Mouse (Mus musculus) embryonic facial prominence, embryonic 14.5 days (tissue): ENCODE measurements around the gene Camta1. TPM values are rescaled to one million over a fixed set of nuclear protein-coding genes. Genes with fewer than 3 reads are reported as not detected.

Experiments used
- ATAC-seq: fragments of 200-750 bp; cut with Nextera tagmentation; 2 replicates; pipeline ENCODE4 v1.8.0; 2017; ENCODE audit warnings: low read depth, moderate number of reproducible peaks, moderate TSS enrichment
- DNase-seq: peaks from one replicate; pipeline ENCODE4 v3.0.0-alpha.2; 2015; ENCODE audit warnings: low spot score
- H3K27ac ChIP-seq: fragments of 300-500 bp; sonication (generic); replicated peaks from 2 replicates; pipeline ENCODE4 v1.5.1; 2014; ENCODE audit warnings: low read depth, mild to moderate bottlenecking, low read length, moderate library complexity
- H3K27me3 ChIP-seq: fragments of 300-500 bp; sonication (generic); replicated peaks from 2 replicates; pipeline ENCODE4 v1.6.1; 2014; ENCODE audit warnings: low read length; ENCODE audit not compliant: control insufficient read depth, insufficient read depth
- H3K36me3 ChIP-seq: fragments of 300-500 bp; sonication (generic); 2 replicates; pipeline ENCODE4 v1.6.1; 2014; ENCODE audit warnings: low read length, mixed read lengths; ENCODE audit not compliant: control insufficient read depth, insufficient read depth
- H3K4me1 ChIP-seq: fragments of 300-500 bp; sonication (generic); 2 replicates; pipeline ENCODE4 v1.6.1; 2014; ENCODE audit warnings: antibody characterized with exemption, low read length; ENCODE audit not compliant: control insufficient read depth, insufficient read depth
- H3K4me2 ChIP-seq: fragments of 300-500 bp; sonication (generic); 2 replicates; pipeline ENCODE4 v1.6.1; 2014; ENCODE audit warnings: low read depth, mild to moderate bottlenecking, low read length, moderate library complexity, mixed read lengths
- H3K4me3 ChIP-seq: fragments of 300-500 bp; sonication (generic); 2 replicates; pipeline ENCODE4 v1.5.1; 2014; ENCODE audit warnings: low read depth, mild to moderate bottlenecking, low read length
- H3K9ac ChIP-seq: fragments of 300-500 bp; sonication (generic); 2 replicates; pipeline ENCODE4 v1.6.1; 2014; ENCODE audit warnings: low read depth, mild to moderate bottlenecking, low read length, moderate library complexity, mixed read lengths
- H3K9me3 ChIP-seq: fragments of 300-500 bp; sonication (generic); 2 replicates; pipeline ENCODE4 v1.6.1; 2016; ENCODE audit warnings: low read length; ENCODE audit not compliant: control insufficient read depth
- WGBS: fragments of 180-500 bp; shearing (Covaris S2); extraction: QIAGEN DNeasy Blood & Tissue Kit; methylation state at CpG from one replicate; pipeline ENCODE4 v1.1.7; 2014; 5-methylcytosine and 5-hydroxymethylcytosine counted together
- polyA plus RNA-seq: library from polyadenylated mRNA; unstranded; fragments of >200 nt; fragmentation: Nextera tagmentation; extraction: Ambion mirVana; gene quantifications from 2 replicates; pipeline ENCODE4 v1.2.1, GENCODE M21; 2014

Camta1 gene
- polyA plus RNA-seq, 1 experiment from 2014 or later, result 77.3 TPM

GRCm38 (mm10) chr4:150980153-150980552 lies 881.5 kb downstream of the Camta1 start:
- H3K9ac ChIP-seq, result no peak overlapping the region
- H3K27ac ChIP-seq, result no peak overlapping the region
- 0 out of 2 replicates have a peak, but pooled peaks cover 3% of the 10 kb centered on the region for H3K4me1 ChIP-seq
- H3K36me3 ChIP-seq, result no peaks in the 10 kb centered on the region
- ATAC-seq (no peak), DNase-seq (no peak)
- no peak overlapping the region for H3K4me2 ChIP-seq
- no peaks in the 10 kb centered on the region for H3K27me3 ChIP-seq
- no peak overlapping the region for H3K4me3 ChIP-seq
- WGBS, result 87% methylated on average over 5 of the region's 5 CpGs
- no peaks in the 10 kb centered on the region for H3K9me3 ChIP-seq

- H3K27ac ChIP-seq, result no peak overlapping the region
- ATAC-seq (no peak), DNase-seq (no peak)
- H3K36me3 ChIP-seq, result no peaks in the 10 kb centered on the region
- H3K4me3 ChIP-seq, result no peak overlapping the region
- WGBS, result 73% methylated on average over 9 of the region's 9 CpGs
- 0 out of 2 replicates have a peak, but pooled peaks cover 3% of the 10 kb centered on the region for H3K4me1 ChIP-seq
- no peak overlapping the region for H3K4me2 ChIP-seq
- H3K9ac ChIP-seq, result no peak overlapping the region
- no peaks in the 10 kb centered on the region for H3K9me3 ChIP-seq
- H3K27me3 ChIP-seq, result no peaks in the 10 kb centered on the region
These were observed 882.2 kb downstream of the Camta1 start for GRCm38 (mm10) chr4:150979455-150979854.

DNA sequence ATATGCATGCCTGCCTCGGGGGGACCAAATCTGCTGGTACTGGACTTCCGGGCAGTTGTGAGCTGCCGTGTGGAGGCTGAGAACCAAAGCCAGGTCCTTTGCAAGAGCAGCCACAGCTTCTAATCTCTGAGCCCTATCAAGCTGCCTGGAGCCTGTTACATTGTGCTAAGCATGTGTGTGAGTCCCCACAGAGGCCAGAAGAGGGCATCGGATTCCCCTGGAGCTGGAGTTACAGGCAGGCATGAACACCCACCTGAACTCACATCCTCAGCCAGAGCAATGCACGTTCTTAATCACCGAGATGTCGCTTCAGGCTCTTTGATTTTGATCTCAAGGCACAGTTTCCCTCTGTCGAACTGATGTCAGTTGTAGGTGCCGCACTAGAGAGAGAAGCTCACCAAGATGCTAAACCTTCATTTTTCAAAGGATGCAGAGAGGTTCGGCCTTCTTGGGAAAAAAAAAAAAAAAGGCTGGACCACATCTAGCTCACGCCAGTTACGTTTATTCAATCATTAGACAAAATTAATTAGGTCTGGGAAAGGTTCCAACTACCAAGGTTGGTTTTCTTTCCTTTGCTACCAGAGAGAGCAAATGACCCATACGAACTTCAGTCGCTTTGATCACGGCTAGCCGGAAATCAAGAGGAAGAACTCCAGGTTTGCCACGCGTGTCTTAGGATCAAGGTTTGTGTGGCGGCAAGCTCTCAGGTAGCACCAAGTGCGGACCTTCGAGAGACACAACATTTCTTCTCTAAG lies 883.3 kb downstream of the Camta1 start:
- ATAC-seq (no peak), DNase-seq (no peak)
- Histone ChIP-seq H3K4me2 (no peak overlapping the region), H3K4me1 (0 out of 2 replicates have a peak, but pooled peaks cover 3% of the 10 kb centered on the region), H3K36me3 (no peaks in the 10 kb centered on the region), H3K4me3 (no peak overlapping the region), H3K27me3 (no peaks in the 10 kb centered on the region), H3K9me3 (no peaks in the 10 kb centered on the region), H3K27ac (no peak overlapping the region), H3K9ac (no peak overlapping the region)
- 81% methylated on average over 21 of the region's 21 CpGs for WGBS

DNA sequence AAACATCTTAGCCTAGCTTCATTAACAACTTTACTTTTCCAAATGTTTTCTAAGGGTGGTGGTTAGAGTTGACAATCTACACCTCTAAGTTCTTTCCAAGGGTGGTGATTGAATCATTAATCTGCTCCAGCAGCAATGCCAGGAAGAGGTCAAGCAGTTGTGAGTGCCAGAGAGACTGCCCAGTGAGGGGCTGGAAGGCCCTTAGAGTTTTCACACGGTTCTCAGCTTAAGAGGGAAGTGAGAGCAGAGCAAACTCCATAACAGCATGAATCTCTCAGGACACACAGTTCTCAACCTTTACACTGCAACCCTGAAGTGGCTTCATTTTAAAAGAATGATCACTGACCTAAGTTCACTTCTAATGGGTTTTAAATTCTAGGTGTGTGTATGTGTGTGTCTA lies 886.5 kb downstream of the Camta1 start:
- Histone ChIP-seq H3K4me2 (no peak overlapping the region), H3K27ac (no peak overlapping the region), H3K4me1 (0 out of 2 replicates have a peak, but pooled peaks cover 3% of the 10 kb centered on the region), H3K9ac (no peak overlapping the region), H3K4me3 (no peak overlapping the region), H3K27me3 (no peaks in the 10 kb centered on the region), H3K36me3 (no peaks in the 10 kb centered on the region), H3K9me3 (no peaks in the 10 kb centered on the region)
- 25% methylated on average over 1 of the region's 1 CpGs for WGBS
- ATAC-seq, result no peak
- DNase-seq, result no peak

- no peaks in the 10 kb centered on the region for H3K9me3 ChIP-seq
- DNase-seq, result no peak
These were observed 888.4 kb downstream of the Camta1 start for GRCm38 (mm10) chr4:150973264-150973663.

GRCm38 (mm10) chr4:150968956-150969355 lies 892.7 kb downstream of the Camta1 start:
- no peak overlapping the region for H3K4me2 ChIP-seq
- no peak for DNase-seq
- H3K9ac ChIP-seq, result no peak overlapping the region
- H3K27ac ChIP-seq, result no peak overlapping the region
- no peaks in the 10 kb centered on the region for H3K4me1 ChIP-seq
- ATAC-seq, result no peak
- no peak overlapping the region for H3K4me3 ChIP-seq
- no peaks in the 10 kb centered on the region for H3K36me3 ChIP-seq
- WGBS, result 84% methylated on average over 8 of the region's 8 CpGs
- no peaks in the 10 kb centered on the region for H3K27me3 ChIP-seq
- H3K9me3 ChIP-seq, result no peaks in the 10 kb centered on the region

More at GRCm38 (mm10) chr4:150973264-150973663, 888.4 kb downstream of the Camta1 start:
- Histone ChIP-seq H3K9ac (no peak overlapping the region), H3K36me3 (no peaks in the 10 kb centered on the region), H3K27ac (no peak overlapping the region), H3K27me3 (no peaks in the 10 kb centered on the region), H3K4me1 (0 out of 2 replicates have a peak, but pooled peaks cover 3% of the 10 kb centered on the region), H3K4me2 (no peak overlapping the region), H3K4me3 (no peak overlapping the region)
- no peak for ATAC-seq
- 79% methylated on average over 8 of the region's 8 CpGs for WGBS

DNA sequence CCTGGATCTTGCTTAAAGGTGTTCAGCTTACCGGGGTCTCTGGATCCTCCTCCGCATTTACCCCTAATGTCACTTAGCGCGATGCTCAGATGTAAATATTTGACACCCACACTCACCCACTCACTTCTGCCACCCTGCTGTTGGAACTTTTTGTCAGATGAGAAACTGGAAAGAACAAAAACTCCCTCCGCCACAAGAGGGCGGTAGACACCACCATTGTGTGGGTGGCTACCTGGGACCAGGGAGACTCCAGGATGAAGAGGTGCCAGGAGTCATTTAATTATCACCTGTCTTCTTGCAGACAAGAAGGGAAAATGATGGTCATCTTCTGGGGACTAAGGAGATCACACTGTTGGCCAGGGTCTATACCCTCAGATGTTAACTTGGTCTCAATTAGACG lies 895.1 kb downstream of the Camta1 start:
- no peaks in the 10 kb centered on the region for H3K36me3 ChIP-seq
- no peak overlapping the region for H3K27ac ChIP-seq
- DNase-seq (peak; percentile 33), ATAC-seq (no peak)
- no peaks in the 10 kb centered on the region for H3K9me3 ChIP-seq
- H3K27me3 ChIP-seq, result no peaks in the 10 kb centered on the region
- 25% methylated on average over 7 of the region's 7 CpGs for WGBS
- H3K9ac ChIP-seq, result no peak overlapping the region
- no peak overlapping the region for H3K4me3 ChIP-seq
- H3K4me2 ChIP-seq, result no peak overlapping the region
- no peaks in the 10 kb centered on the region for H3K4me1 ChIP-seq

DNA sequence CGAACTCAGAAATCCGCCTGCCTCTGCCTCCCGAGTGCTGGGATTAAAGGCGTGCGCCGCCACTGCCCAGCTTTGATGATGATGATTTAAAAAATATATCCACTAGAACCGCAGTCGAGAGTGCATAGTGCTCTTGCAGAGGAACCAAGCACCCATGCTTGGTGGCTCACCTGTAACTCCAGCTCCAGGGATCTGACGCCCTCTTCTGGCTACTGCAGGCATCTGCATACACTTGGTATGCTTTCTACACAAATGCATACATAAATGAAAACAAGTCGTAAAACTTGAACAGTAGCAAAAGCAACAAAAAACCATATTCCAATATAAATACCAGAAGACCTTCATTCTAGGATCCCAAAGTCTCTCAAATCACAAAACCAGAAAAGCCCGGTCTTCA lies 896.1 kb downstream of the Camta1 start:
- H3K4me1 ChIP-seq, result no peaks in the 10 kb centered on the region
- H3K36me3 ChIP-seq, result no peaks in the 10 kb centered on the region
- H3K27ac ChIP-seq, result no peak overlapping the region
- ATAC-seq (0 out of 2 replicates have a peak, but pooled peaks have one; percentile 2), DNase-seq (no peak)
- 64% methylated on average over 11 of the region's 11 CpGs for WGBS
- no peak overlapping the region for H3K4me2 ChIP-seq
- no peaks in the 10 kb centered on the region for H3K9me3 ChIP-seq
- no peak overlapping the region for H3K4me3 ChIP-seq
- H3K9ac ChIP-seq, result no peak overlapping the region
- no peaks in the 10 kb centered on the region for H3K27me3 ChIP-seq
